Mouse (Mus musculus): ENCODE measurements around the gene 1810010H24Rik. TPM values are rescaled to one million over a fixed set of nuclear protein-coding genes. Genes with fewer than 3 reads are reported as not detected.
A peak's percentile ranks its signal among the peaks of the same experiment; 100 is the strongest.

1810010H24Rik gene
- total and polyA plus RNA-seq, 3 experiments = 0.42 to 2.5 TPM; not detected in 1

- no peaks in the 10 kb centered on the region for H3K27me3 ChIP-seq (ENCODE audit: control insufficient read depth in 1 of 2, insufficient read depth in 2 of 2, low read length in 2 of 2)
- H3K4me1 ChIP-seq (ENCODE audit: control insufficient read depth in 1 of 2, insufficient read depth in 2 of 2, low read length in 2 of 2) = peaks cover 7 to 14% of the 10 kb centered on the region in 2 experiments
- H3K27ac ChIP-seq (ENCODE audit: control insufficient read depth, low read depth, low read length) = peak overlapping the region; percentile 89
- TF ChIP-seq POLR2AphosphoS2 (IDR thresholded peaks at IDR 0.05; ENCODE audit: low read length) (peak; percentile 65), MAZ (IDR thresholded peaks at IDR 0.05; ENCODE audit: low read depth, low read length) (peak; percentile 11; the same call in 1 of the 2 replicates), SIN3A (IDR thresholded peaks at IDR 0.05; ENCODE audit: low read length) (peak; percentile 69), SMC3 (IDR thresholded peaks at IDR 0.05; ENCODE audit: low read depth, low read length) (no peak), MXI1 (IDR thresholded peaks at IDR 0.05; ENCODE audit: low read depth, low read length) (peak; percentile 72; the same call in 1 of the 2 replicates), RCOR1 (IDR thresholded peaks at IDR 0.05; ENCODE audit: low read depth, low read length) (peak; percentile 38; the same call in 1 of the 2 replicates), MYC (IDR thresholded peaks at IDR 0.05; ENCODE audit: low read depth, low read length) (peak; percentile 80), MAX (IDR thresholded peaks at IDR 0.05; ENCODE audit: low read length) (peak; percentile 27; the same call in 1 of the 2 replicates), NRF1 (IDR thresholded peaks at IDR 0.05; ENCODE audit: insufficient read depth, low read depth, low read length, poor library complexity, severe bottlenecking) (peak; percentile 67), POLR2A (IDR thresholded peaks at IDR 0.05; ENCODE audit: control insufficient read depth in 1 of 2, insufficient read depth in 1 of 2, low read depth in 1 of 2, low read length in 2 of 2, poor library complexity in 1 of 2) (peak; percentile 76 to 94; a peak in 3 of 4 replicates), RAD21 (IDR thresholded peaks at IDR 0.05; ENCODE audit: low read depth, low read length) (no peak), POLR2AphosphoS5 (IDR thresholded peaks at IDR 0.05; ENCODE audit: borderline replicate concordance, low read depth, low read length) (no peak), CHD1 (IDR thresholded peaks at IDR 0.05; ENCODE audit: low read depth, low read length) (no peak), HCFC1 (IDR thresholded peaks at IDR 0.05; ENCODE audit: low read depth, low read length) (peak; percentile 32), ELF1 (IDR thresholded peaks at IDR 0.05; ENCODE audit: low read depth, low read length) (peak; percentile 89), NELFE (IDR thresholded peaks at IDR 0.05; ENCODE audit: low read depth, low read length) (peak; percentile 66), ZMIZ1 (IDR thresholded peaks at IDR 0.05; ENCODE audit: low read depth, low read length) (peak; percentile 72)
- peaks cover 2% of the 10 kb centered on the region; the same call in 1 of the 2 replicates for H3K79me2 ChIP-seq (ENCODE audit: control insufficient read depth, insufficient read depth, low read length, poor library complexity)
- H3K36me3 ChIP-seq (ENCODE audit: control insufficient read depth in 1 of 2, insufficient read depth in 2 of 2, low read length in 2 of 2) = peaks cover 0 to 12% of the 10 kb centered on the region in 2 experiments; a peak in 2 of 4 replicates
- H3K9ac ChIP-seq (ENCODE audit: control insufficient read depth, low read depth, low read length, poor library complexity, severe bottlenecking) = peak overlapping the region; percentile 92
- peak overlapping the region; percentile 84 to 87 for H3K4me3 ChIP-seq (ENCODE audit: control insufficient read depth in 1 of 2, insufficient read depth in 1 of 2, low read depth in 2 of 2, low read length in 2 of 2)
- H3K9me3 ChIP-seq (replicated peaks; ENCODE audit: insufficient read depth, low read length) = no peaks in the 10 kb centered on the region
- DNase-seq (ENCODE audit: low read depth, low spot score) = peak; percentile 95
These were observed 2.2 kb downstream of the 1810010H24Rik start for GRCm38 (mm10) chr11:107027431-107028274.

- Histone ChIP-seq H3K4me1 (ENCODE audit: control insufficient read depth in 1 of 2, insufficient read depth in 2 of 2, low read length in 2 of 2) (peaks cover 7 to 14% of the 10 kb centered on the region in 2 experiments), H3K4me3 (ENCODE audit: control insufficient read depth in 1 of 2, insufficient read depth in 1 of 2, low read depth in 2 of 2, low read length in 2 of 2) (peak overlapping the region; percentile 69 to 84), H3K9me3 (replicated peaks; ENCODE audit: insufficient read depth, low read length) (no peaks in the 10 kb centered on the region), H3K27ac (ENCODE audit: control insufficient read depth, low read depth, low read length) (peak overlapping the region; percentile 50), H3K27me3 (ENCODE audit: control insufficient read depth in 1 of 2, insufficient read depth in 2 of 2, low read length in 2 of 2) (no peaks in the 10 kb centered on the region), H3K79me2 (ENCODE audit: control insufficient read depth, insufficient read depth, low read length, poor library complexity) (peaks cover 2% of the 10 kb centered on the region; the same call in 1 of the 2 replicates), H3K9ac (ENCODE audit: control insufficient read depth, low read depth, low read length, poor library complexity, severe bottlenecking) (peak overlapping the region; percentile 92), H3K36me3 (ENCODE audit: control insufficient read depth in 1 of 2, insufficient read depth in 2 of 2, low read length in 2 of 2) (peaks cover 0 to 12% of the 10 kb centered on the region in 2 experiments; a peak in 2 of 4 replicates)
- TF ChIP-seq E2F4 (IDR thresholded peaks at IDR 0.05; ENCODE audit: borderline replicate concordance, low read depth, low read length) (no peak), POLR2AphosphoS2 (IDR thresholded peaks at IDR 0.05; ENCODE audit: low read length) (no peak), MYC (IDR thresholded peaks at IDR 0.05; ENCODE audit: low read depth, low read length) (0 out of 2 replicates have a peak, but pooled peaks have one; percentile 50), HCFC1 (IDR thresholded peaks at IDR 0.05; ENCODE audit: low read depth, low read length) (no peak), TCF12 (IDR thresholded peaks at IDR 0.05; ENCODE audit: low read depth, low read length) (no peak; the same call in 1 of the 2 replicates), ELF1 (IDR thresholded peaks at IDR 0.05; ENCODE audit: low read depth, low read length) (no peak)
- no peak for DNase-seq (ENCODE audit: low read depth, low spot score)
These were observed 2.8 kb downstream of the 1810010H24Rik start for GRCm38 (mm10) chr11:107028275-107028618.

Measured in MEL (cell line).